Mouse (Mus musculus): Measurements from ENCODE around the gene Maml2.

Gene Maml2

GRCm38 (mm10) chr9:13311094-13311493, 13.3 kb downstream of the Maml2 start:
- DNase-seq, result no peak

- no peak for DNase-seq
Measured at GRCm38 (mm10) chr9:13313923-13314322, 16.2 kb downstream of the Maml2 start.

GRCm38 (mm10) chr9:13314577-13315004, 16.8 kb downstream of the Maml2 start:
- no peak for DNase-seq

GRCm38 (mm10) chr9:13315393-13315792, 17.6 kb downstream of the Maml2 start:
- no peak for DNase-seq

- no peak for DNase-seq
Measured at GRCm38 (mm10) chr9:13319566-13319965, 21.8 kb downstream of the Maml2 start.

GRCm38 (mm10) chr9:13320800-13321364, 23.1 kb downstream of the Maml2 start:
- DNase-seq, result no peak

- no peak for DNase-seq
Measured at GRCm38 (mm10) chr9:13323074-13323473, 25.3 kb downstream of the Maml2 start.

- DNase-seq, result no peak
Measured at GRCm38 (mm10) chr9:13323612-13324011, 25.9 kb downstream of the Maml2 start.

GRCm38 (mm10) chr9:13414230-13414766, 116.5 kb downstream of the Maml2 start:
- DNase-seq, result no peak

GRCm38 (mm10) chr9:13425031-13425940, 127.5 kb downstream of the Maml2 start:
- DNase-seq, result peak; percentile 8

- peak; percentile 12 for DNase-seq
Measured at GRCm38 (mm10) chr9:13429477-13430125, 131.8 kb downstream of the Maml2 start.

- DNase-seq, result peak; percentile 4
Measured at GRCm38 (mm10) chr9:13430302-13430701, 132.5 kb downstream of the Maml2 start.

- no peak for DNase-seq
Measured at GRCm38 (mm10) chr9:13430744-13431143, 133.0 kb downstream of the Maml2 start.

- no peak for DNase-seq
Measured at GRCm38 (mm10) chr9:13431646-13432045, 133.9 kb downstream of the Maml2 start.

GRCm38 (mm10) chr9:13433501-13434090, 135.8 kb downstream of the Maml2 start:
- no peak for DNase-seq

GRCm38 (mm10) chr9:13440911-13441310, 143.2 kb downstream of the Maml2 start:
- no peak for DNase-seq

- peak; percentile 12 for DNase-seq
Measured at GRCm38 (mm10) chr9:13442012-13442735, 144.4 kb downstream of the Maml2 start.

GRCm38 (mm10) chr9:13443484-13444211, 145.9 kb downstream of the Maml2 start:
- DNase-seq, result no peak

GRCm38 (mm10) chr9:13446236-13446635, 148.5 kb downstream of the Maml2 start:
- no peak for DNase-seq

- DNase-seq, result no peak
Measured at GRCm38 (mm10) chr9:13446703-13447285, 149.0 kb downstream of the Maml2 start, which contains the start of gene Gm17571. Gene Gm17571, minus strand, starts transcription at chr9:13446753.

- no peak for DNase-seq
Measured at GRCm38 (mm10) chr9:13448716-13449115, 151.0 kb downstream of the Maml2 start.
